8 mouse cellular contexts compared by ENCODE assay signal in the genomic region with DNA sequence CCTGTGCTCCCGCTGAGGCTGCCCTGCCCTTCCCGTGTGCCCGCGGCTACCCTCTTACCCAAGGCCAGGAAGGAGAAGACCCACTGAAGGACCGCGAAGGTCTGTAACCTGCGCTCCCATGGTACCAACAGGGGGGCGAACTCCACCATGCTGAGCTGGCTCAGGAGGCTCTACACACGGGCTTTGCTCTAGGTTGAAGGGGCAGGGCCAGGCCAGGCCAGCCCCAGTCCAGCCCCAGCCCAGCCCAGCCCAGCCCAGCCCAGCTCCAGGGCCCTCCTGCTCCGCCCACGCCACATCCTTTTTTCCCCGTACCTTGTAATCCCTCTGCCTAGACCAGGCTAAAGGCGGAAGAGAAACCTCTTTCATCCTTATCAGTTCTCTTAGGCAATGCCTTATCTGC. TPM values are rescaled to one million over a fixed set of nuclear protein-coding genes. Genes with fewer than 3 reads are reported as not detected.
A peak's percentile ranks its signal among the peaks of the same experiment; 100 is the strongest.
DNase-seq lines count a peak whose midpoint lies in the region; ATAC-seq and TF ChIP-seq lines count a peak whose summit lies in the region.
"Had no signal": no experiment of that assay in that cellular context is flagged by ENCODE, and none has a peak within 500 bp of the region (broad histone marks: within the 10 kb centered on the region; RNA-seq: fewer than 3 reads in every experiment).

A gene (minus strand): TSS at position 203 of the 400 bp plus-strand sequence.

- WGBS in hindbrain, embryonic 16.5 days, result 15% methylated on average over 13 of the region's 13 CpGs

- no peak within 1 kb of the TSS for H3K27ac ChIP-seq in ES-Bruce4 (ENCODE audit: insufficient read depth, low read length)
- no peak within 1 kb of the TSS for H3K27ac ChIP-seq in hindbrain, embryonic 16.5 days (ENCODE audit: low read depth, low read length)

- H3K27me3 ChIP-seq in E14TG2a.4 (ENCODE audit: insufficient read depth, low read length) (peaks cover 36% of the 10 kb centered on the region), ES-Bruce4 (ENCODE audit: control insufficient read depth, insufficient read depth, low read length, poor library complexity, severe bottlenecking) (no peaks in the 10 kb centered on the region)
- H3K27me3 ChIP-seq in hindbrain, embryonic 16.5 days (replicated peaks; ENCODE audit: control insufficient read depth, insufficient read depth, low read length), result 0 out of 2 replicates have a peak, but pooled peaks cover 2% of the 10 kb centered on the region
- H3K27me3 ChIP-seq in megakaryocyte, embryonic 14.5 days (replicated peaks), result peaks cover 64% of the 10 kb centered on the region

- TF ChIP-seq EP300 in ES-Bruce4 (IDR thresholded peaks at IDR 0.05; ENCODE audit: insufficient read depth, low read depth, low read length), result no peak

- DNase-seq in right cerebral cortex, postnatal 25 days, result no peak
- no peak for DNase-seq in left cerebral cortex, adult 8-10 months (ENCODE audit: low spot score in 2 of 2)
- no peak for DNase-seq in cerebellum, adult 9-11 months
- DNase-seq: adrenal gland, postnatal 25 days had no signal

- no peaks in the 10 kb centered on the region for H3K36me3 ChIP-seq in E14TG2a.4 (ENCODE audit: insufficient read depth, low read length)
- H3K36me3 ChIP-seq in ES-Bruce4 (ENCODE audit: control insufficient read depth, insufficient read depth, low read length, poor library complexity, severe bottlenecking), result no peaks in the 10 kb centered on the region
- H3K36me3 ChIP-seq in hindbrain, embryonic 16.5 days (ENCODE audit: control insufficient read depth, insufficient read depth, low read length), result no peaks in the 10 kb centered on the region
- H3K36me3 ChIP-seq in megakaryocyte, embryonic 14.5 days (replicated peaks; ENCODE audit: low read length), result no peaks in the 10 kb centered on the region

- H3K9ac ChIP-seq in ES-Bruce4 (ENCODE audit: low read depth, poor library complexity, severe bottlenecking), result no peak within 1 kb of the TSS
- no peak within 1 kb of the TSS for H3K9ac ChIP-seq in hindbrain, embryonic 16.5 days (ENCODE audit: low read depth, low read length)

- peak within 1 kb of the TSS; percentile 43 for H3K4me3 ChIP-seq in E14TG2a.4 (replicated peaks; ENCODE audit: low read length)
- H3K4me3 ChIP-seq in ES-Bruce4 (ENCODE audit: low read depth, low read length), result peak within 1 kb of the TSS; percentile 8; the same call in 1 of the 2 replicates
- 0 out of 2 replicates have a peak within 1 kb of the TSS, but pooled peaks have one; percentile 4 for H3K4me3 ChIP-seq in hindbrain, embryonic 16.5 days (ENCODE audit: low read length)
- peak within 1 kb of the TSS; percentile 39 for H3K4me3 ChIP-seq in megakaryocyte, embryonic 14.5 days (replicated peaks)

- no peak for TF ChIP-seq POLR2A in ES-Bruce4 (IDR thresholded peaks at IDR 0.05; ENCODE audit: insufficient read depth, low read length)

- peak within 1 kb of the TSS; percentile 26; the same call in 1 of the 2 replicates for H3K4me2 ChIP-seq in hindbrain, embryonic 16.5 days (ENCODE audit: low read length)

- ATAC-seq in hindbrain, embryonic 16.5 days, result no peak; the same call in 1 of the 2 replicates

- TF ChIP-seq CTCF in E14TG2a.4 (conservative IDR thresholded peaks at IDR 0.05; ENCODE audit: low read length), result no peak
- TF ChIP-seq CTCF in ES-Bruce4 (IDR thresholded peaks at IDR 0.05; ENCODE audit: low read depth, low read length), result no peak

- H3K9me3 ChIP-seq in E14TG2a.4 (ENCODE audit: low read length) (no peaks in the 10 kb centered on the region), ES-Bruce4 (replicated peaks; ENCODE audit: control insufficient read depth, insufficient read depth, low read length, poor library complexity, severe bottlenecking) (no peaks in the 10 kb centered on the region)
- no peaks in the 10 kb centered on the region for H3K9me3 ChIP-seq in hindbrain, embryonic 16.5 days (ENCODE audit: control insufficient read depth, low read length)
- H3K9me3 ChIP-seq in megakaryocyte, embryonic 14.5 days, result no peaks in the 10 kb centered on the region

- H3K4me1 ChIP-seq in E14TG2a.4 (replicated peaks; ENCODE audit: low read depth, low read length) (peaks cover 28% of the 10 kb centered on the region), ES-Bruce4 (ENCODE audit: control insufficient read depth, insufficient read depth, low read length) (no peaks in the 10 kb centered on the region)
- no peaks in the 10 kb centered on the region for H3K4me1 ChIP-seq in hindbrain, embryonic 16.5 days (ENCODE audit: control insufficient read depth, insufficient read depth, low read depth, low read length)
- peaks cover 9% of the 10 kb centered on the region for H3K4me1 ChIP-seq in megakaryocyte, embryonic 14.5 days

RNA-seq across cellular contexts. Expression of the gene that starts here (rescaled TPM):
- polyA plus RNA-seq in ES-Bruce4 (2011; ENCODE audit: insufficient read depth, insufficient read length, low read depth, missing spikeins), result 9.1 and 9.3 TPM in 2 replicates
- polyA plus RNA-seq in hindbrain, embryonic 16.5 days (2015; fragmentation: Nextera tagmentation; extraction: Ambion mirVana), result 0.80 and 1.3 TPM in 2 replicates
- 0.34 TPM in 1 of 2 replicates, not detected in the other for polyA plus RNA-seq in megakaryocyte, embryonic 14.5 days (2012; ENCODE audit: insufficient read depth, low replicate concordance)
- not detected for total RNA-seq in left cerebral cortex, adult 8-10 months (2022)
